Mouse (Mus musculus): ENCODE results near the gene Lsamp.

DNA sequence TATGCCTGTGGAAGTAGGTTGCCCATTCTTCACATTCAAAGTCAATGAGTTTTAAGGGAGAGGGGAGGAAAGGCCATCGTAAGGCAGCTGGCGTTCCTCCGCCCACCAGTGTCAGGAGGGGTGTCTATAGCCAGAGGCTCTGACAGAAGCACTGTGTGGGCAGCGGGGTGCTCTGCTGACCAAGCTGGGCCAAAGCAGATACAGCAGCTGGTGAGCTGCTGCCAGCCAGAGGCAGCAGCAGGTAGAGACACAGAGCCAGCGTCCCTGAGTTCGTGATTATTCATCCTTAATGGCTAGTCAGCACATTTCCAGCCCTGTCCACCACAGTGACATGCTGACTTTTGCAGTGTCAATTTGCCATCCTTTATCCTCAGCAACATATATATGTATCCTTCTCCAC, 2163.0 kb downstream of the Lsamp start:
- TF ChIP-seq CTCF (conservative IDR thresholded peaks at IDR 0.05 in 1 of 2, IDR thresholded peaks at IDR 0.05 in 1 of 2; ENCODE audit: low read depth in 2 of 2, low read length in 2 of 2) (no peak), SMC3 (IDR thresholded peaks at IDR 0.05; ENCODE audit: low read depth, low read length) (no peak), POLR2A (IDR thresholded peaks at IDR 0.05; ENCODE audit: low read depth, low read length) (no peak), RAD21 (IDR thresholded peaks at IDR 0.05; ENCODE audit: low read depth, low read length) (no peak), CHD2 (IDR thresholded peaks at IDR 0.05; ENCODE audit: low read length) (no peak), USF2 (conservative IDR thresholded peaks at IDR 0.05; ENCODE audit: low read depth, low read length) (no peak)
